Mouse (Mus musculus) bone marrow, adult 2 months (tissue): ENCODE data around the gene Slc2a9. TPM values are rescaled to one million over a fixed set of nuclear protein-coding genes. Genes with fewer than 3 reads are reported as not detected.

Experiments
- H3K27ac ChIP-seq: fragments of 200-500 bp; 2 replicates; pipeline ENCODE4 v1.5.1; 2012; ENCODE audit warnings: low read depth, mild to moderate bottlenecking, control low read depth, inconsistent platforms, low read length; ENCODE audit not compliant: control insufficient read depth, poor library complexity, insufficient read depth
- H3K4me1 ChIP-seq: fragments of 200-500 bp; 2 replicates; pipeline ENCODE4 v1.6.1; 2011; ENCODE audit warnings: low read length; ENCODE audit not compliant: control insufficient read depth, insufficient read depth
- H3K4me3 ChIP-seq: fragments of 200-500 bp; replicated peaks from 2 replicates; pipeline ENCODE3; 2011; ENCODE audit warnings: mild to moderate bottlenecking, low read depth, low read length, control low read depth; ENCODE audit not compliant: control insufficient read depth
- CTCF ChIP-seq: fragments of 200-500 bp; IDR thresholded peaks from 2 replicates; pipeline ENCODE4 v1.5.1; 2011; ENCODE audit warnings: low read length, control low read depth; ENCODE audit not compliant: control insufficient read depth, insufficient read depth
- POLR2A ChIP-seq: fragments of 200-500 bp; IDR thresholded peaks from 2 replicates; pipeline ENCODE4 v1.6.1; 2011; ENCODE audit warnings: low read depth, mild to moderate bottlenecking, control low read depth, low read length, borderline replicate concordance; ENCODE audit not compliant: control insufficient read depth
- WGBS: fragments of 180-500 bp; shearing (Covaris S2); methylation state at CpG from one replicate; pipeline ENCODE4 v1.1.7; 2018; 5-methylcytosine and 5-hydroxymethylcytosine counted together
- polyA plus RNA-seq: library from polyadenylated mRNA; stranded (reverse); fragments of >200 nt; gene quantifications from 2 replicates; pipeline ENCODE4 v1.2.4, GENCODE M21; 2011; ENCODE audit warnings: low replicate concordance; ENCODE audit not compliant: missing spikeins, insufficient read depth, insufficient read length

Slc2a9 gene
- polyA plus RNA-seq, 1 experiment: 11.1 TPM

DNA sequence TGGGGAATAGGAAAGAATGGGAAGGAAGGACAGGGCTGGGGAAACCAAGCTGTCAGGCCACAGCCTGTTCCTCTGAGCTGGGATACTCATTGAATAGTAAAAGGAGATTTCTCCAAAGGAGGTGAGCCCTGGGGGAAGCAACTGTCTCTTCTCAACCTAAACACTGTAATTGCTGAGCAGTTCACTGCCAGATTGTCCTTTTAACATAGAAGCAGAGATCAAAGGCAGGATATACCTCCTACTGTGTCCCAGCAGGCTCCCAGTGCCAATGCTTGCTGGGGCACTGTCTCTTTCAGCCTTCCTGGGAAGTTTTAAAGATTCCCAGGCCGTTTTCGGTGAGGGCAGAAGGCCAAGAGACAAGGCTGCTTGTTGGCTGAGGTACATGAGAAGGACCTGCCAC is 10.0 kb upstream of the Slc2a9 start:
- Histone ChIP-seq H3K27ac (no peak overlapping the region), H3K4me3 (no peak overlapping the region), H3K4me1 (peaks cover 2% of the 10 kb centered on the region)
- TF ChIP-seq CTCF (no peak), POLR2A (no peak)
- 53% methylated on average over 2 of the region's 2 CpGs for WGBS

DNA sequence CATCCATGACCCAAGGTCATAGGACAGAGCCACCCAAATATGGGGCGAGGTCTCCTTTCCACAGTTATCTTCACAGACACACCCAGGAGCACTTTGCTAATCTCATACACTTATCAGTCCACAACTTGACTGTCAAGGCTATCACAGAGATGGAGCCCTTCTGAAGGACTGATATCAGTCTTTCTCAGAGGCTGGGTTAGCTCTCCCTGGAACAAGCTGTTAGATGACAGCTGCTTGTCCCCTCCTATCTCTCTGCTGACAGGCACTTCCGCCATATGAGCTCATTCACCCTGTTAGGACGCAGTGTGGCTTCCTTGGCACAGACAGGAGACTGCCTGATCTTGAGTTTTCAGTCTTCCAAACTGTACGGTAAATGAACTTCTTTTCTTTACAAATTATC is 6.6 kb upstream of the Slc2a9 start:
- 75% methylated on average over 4 of the region's 4 CpGs for WGBS
- no peak for TF ChIP-seq POLR2A
- no peak for TF ChIP-seq CTCF
- Histone ChIP-seq H3K4me3 (no peak overlapping the region), H3K4me1 (peaks cover 7% of the 10 kb centered on the region), H3K27ac (no peak overlapping the region)

DNA sequence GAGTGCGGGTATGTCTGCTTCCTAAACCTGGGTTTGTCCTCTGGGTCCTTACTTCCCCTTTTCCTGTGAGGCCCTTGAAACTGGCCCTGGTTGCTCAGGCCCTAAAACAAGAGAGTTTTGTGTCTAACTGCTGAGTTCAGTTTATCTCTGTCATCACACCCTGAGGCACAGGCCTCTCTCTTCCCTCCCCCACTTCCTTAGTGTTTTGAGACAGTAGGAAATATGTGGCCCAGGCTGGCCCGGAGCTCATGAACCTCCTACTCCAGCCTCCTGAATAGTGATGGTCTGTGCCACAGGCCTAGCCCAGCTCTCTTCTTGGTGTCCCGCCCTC is 2.5 kb upstream of the Slc2a9 start:
- peak overlapping the region; percentile 78 for H3K27ac ChIP-seq
- H3K4me1 ChIP-seq: peaks cover 16% of the 10 kb centered on the region
- TF ChIP-seq POLR2A (no peak), CTCF (no peak)
- H3K4me3 ChIP-seq: no peak overlapping the region
- 18% methylated on average over 3 of the region's 3 CpGs for WGBS

DNA sequence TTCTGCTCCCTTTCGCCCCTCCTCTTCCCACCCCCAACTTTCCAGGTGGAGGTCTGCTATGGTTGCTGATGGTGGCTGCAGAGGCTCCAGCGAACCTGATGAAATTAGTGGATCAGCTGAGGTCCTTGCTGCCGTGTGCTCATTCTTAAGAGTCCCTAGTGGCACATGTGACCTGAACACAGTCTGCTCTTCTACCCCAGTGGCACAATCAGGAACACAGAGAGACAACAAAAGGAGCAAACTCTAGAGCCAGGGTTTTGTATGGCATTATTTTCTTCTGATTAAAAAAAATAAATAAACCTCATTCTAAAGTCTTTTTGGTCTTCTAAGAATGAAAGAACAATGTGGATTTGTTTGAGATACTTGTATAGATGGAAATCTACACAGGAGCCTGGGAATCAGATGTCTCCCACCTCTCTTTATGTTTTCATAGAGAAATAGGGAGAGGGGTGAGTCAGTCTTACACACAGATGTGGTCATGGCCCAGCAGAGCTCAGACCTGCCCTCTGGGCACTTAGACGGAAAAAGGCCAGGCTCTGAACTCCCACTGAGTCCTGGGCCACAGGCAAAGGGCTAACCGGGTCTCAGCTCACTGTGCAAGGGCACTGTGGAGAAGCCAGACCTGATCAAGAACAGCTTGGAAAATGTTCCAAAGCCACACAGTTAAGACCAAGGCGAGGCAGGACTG is 1.9 kb upstream of the Slc2a9 start:
- no peak overlapping the region for H3K4me3 ChIP-seq
- TF ChIP-seq CTCF (no peak), POLR2A (no peak)
- H3K27ac ChIP-seq: peak overlapping the region; percentile 78
- peaks cover 18% of the 10 kb centered on the region for H3K4me1 ChIP-seq
- WGBS: 31% methylated on average over 6 of the region's 6 CpGs

DNA sequence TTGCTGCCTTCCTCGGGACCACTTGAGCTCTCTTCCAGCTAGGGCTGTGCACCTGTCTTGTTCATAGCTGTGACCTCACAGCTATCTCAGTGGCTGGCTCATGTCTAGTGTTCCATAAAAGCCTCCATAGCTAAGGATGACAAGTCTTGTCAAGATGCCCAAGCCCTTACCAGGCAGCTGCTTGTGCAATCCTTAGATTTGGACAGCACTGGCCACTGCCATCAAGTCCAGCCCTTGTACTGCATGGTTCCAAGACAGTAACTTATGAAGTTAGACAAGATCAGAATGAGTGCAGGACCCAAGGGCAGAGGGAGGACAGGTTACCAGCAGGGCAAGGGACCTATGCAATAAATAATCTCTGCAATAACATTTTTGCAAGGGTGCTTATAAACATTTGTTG is 1.2 kb upstream of the Slc2a9 start:
- H3K4me1 ChIP-seq: peaks cover 18% of the 10 kb centered on the region
- TF ChIP-seq POLR2A (no peak), CTCF (no peak)
- H3K4me3 ChIP-seq: no peak overlapping the region
- H3K27ac ChIP-seq: no peak overlapping the region
- 69% methylated on average over 1 of the region's 1 CpGs for WGBS

DNA sequence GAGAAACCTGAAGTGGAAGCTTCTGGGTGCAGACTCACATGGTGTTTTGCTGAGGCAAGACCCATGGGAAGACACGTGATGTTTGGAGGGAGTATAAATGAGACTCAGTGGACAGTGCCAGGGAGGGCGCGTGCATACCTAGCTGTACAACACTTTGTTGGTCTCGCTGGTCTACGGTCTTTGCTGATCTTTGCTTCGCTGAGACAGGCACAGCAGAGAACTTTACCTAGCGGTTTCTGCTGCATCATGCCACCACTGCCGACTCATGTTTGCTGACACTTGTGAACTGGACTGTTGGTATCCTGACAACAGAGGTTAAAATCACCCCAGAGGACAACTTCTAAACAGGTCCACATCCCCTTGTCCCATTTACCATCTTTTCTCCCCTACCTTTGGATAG is 2.9 kb downstream of the Slc2a9 start:
- Histone ChIP-seq H3K4me1 (peaks cover 15% of the 10 kb centered on the region; the same call in 1 of the 2 replicates), H3K4me3 (no peak overlapping the region), H3K27ac (no peak overlapping the region)
- 62% methylated on average over 8 of the region's 8 CpGs for WGBS
- TF ChIP-seq POLR2A: no peak
- TF ChIP-seq CTCF: no peak

DNA sequence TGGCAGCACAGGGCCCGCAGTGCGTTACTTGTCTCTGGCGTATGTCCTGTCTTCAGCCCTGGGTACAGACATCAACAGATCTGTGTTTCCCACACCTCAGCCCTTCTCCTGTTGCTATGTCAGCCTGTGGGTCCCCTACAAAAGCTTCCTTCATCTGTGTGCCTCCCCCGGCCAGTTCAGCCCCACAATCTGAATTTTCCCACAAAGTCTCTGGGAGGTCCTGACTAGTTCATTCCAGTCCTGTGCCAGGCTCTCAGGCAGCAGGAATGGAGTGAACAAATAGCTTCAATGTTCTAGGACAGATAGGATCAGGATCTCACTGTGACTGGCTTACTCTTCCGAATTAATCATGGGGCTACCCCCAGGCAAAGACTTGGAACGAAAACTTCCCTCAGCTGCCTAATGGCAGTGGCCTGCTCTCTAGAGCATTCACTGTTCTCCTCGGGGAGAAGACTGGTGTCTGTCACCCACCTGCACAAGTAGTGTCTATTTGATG is 3.6 kb downstream of the Slc2a9 start:
- Histone ChIP-seq H3K27ac (no peak overlapping the region), H3K4me1 (peaks cover 11% of the 10 kb centered on the region; the same call in 1 of the 2 replicates), H3K4me3 (no peak overlapping the region)
- TF ChIP-seq POLR2A (no peak), CTCF (no peak)
- 79% methylated on average over 7 of the region's 7 CpGs for WGBS

DNA sequence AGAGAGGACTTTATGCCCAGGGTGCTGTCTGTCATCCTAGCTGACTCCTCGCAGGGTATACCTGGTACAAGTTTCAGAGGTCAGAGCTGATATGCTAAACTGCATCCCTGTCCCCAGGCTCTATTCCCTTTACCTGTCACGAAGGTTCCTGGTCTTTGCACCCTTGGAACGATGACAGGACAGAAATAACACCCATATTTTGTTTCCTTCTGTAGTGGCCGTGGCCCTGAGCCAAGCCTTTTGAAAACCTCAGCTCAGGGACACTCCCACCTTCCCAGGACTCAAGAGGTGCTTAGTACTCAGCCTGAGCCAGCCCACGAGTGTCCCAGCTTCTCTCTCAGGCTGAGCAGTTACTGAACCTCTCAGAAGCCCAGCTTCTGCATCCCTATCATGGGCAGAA is 4.5 kb downstream of the Slc2a9 start:
- H3K4me3 ChIP-seq: no peak overlapping the region
- no peak for TF ChIP-seq POLR2A
- TF ChIP-seq CTCF: no peak
- no peak overlapping the region for H3K27ac ChIP-seq
- H3K4me1 ChIP-seq: peaks cover 6% of the 10 kb centered on the region; the same call in 1 of the 2 replicates
- WGBS: 37% methylated on average over 5 of the region's 5 CpGs

DNA sequence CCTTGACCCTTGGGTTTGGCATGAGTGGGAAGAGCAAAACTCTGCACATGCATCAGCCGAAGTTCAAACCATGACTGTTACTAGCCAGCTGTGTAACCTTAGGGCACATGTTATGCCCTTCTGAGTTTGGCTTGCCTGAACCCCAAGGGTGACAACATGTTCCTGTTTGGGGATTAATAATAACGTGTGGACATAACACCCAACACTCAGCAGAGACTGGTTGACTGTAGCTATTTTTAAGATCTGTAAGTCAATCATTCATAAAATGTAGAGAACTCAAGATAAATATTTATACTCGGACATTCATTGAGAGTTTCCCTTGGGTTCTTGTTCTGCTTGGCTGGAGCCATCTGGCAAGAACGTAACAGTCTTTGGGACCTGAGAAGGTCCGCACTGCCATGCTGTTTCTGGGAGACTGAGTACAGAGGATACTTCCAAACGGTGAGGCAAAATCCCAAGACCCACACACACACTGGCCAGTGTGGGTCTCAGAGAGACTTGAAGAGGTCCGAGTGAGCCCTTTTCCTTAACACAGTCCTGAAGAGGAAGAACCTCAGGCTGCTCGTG is 6.4 kb downstream of the Slc2a9 start:
- TF ChIP-seq POLR2A: no peak
- TF ChIP-seq CTCF: no peak
- WGBS: 63% methylated on average over 8 of the region's 8 CpGs
- Histone ChIP-seq H3K4me1 (peaks cover 3% of the 10 kb centered on the region; the same call in 1 of the 2 replicates), H3K27ac (peak overlapping the region; percentile 38; the same call in 1 of the 2 replicates), H3K4me3 (no peak overlapping the region)
